Mouse (Mus musculus) right cerebral cortex, adult 18-20 months (tissue): ENCODE measurements around the gene Slc44a4.
"Not testable (repeated sequence)": the region's sequence is repeated elsewhere in the genome, so short reads cannot be mapped to it uniquely, and the experiment has no call there.

Source experiments
- DNase-seq: peaks from one replicate; pipeline ENCODE4 v3.0.0; 2022; ENCODE audit warnings: mixed read lengths

Slc44a4 gene

GRCm38 (mm10) chr17:34899053-34899889 is 15.0 kb upstream of the Slc44a4 start:
- no peak for DNase-seq

- no peak for DNase-seq
Observed at GRCm38 (mm10) chr17:34899890-34900243, 14.4 kb upstream of the Slc44a4 start.

GRCm38 (mm10) chr17:34900826-34901225 is 13.4 kb upstream of the Slc44a4 start:
- DNase-seq: not testable (repeated sequence)

GRCm38 (mm10) chr17:34901948-34902347 is 12.3 kb upstream of the Slc44a4 start:
- DNase-seq: not testable (repeated sequence)

- no peak for DNase-seq
Observed at GRCm38 (mm10) chr17:34902895-34903294, 11.4 kb upstream of the Slc44a4 start.

GRCm38 (mm10) chr17:34910982-34911381 is 3.3 kb upstream of the Slc44a4 start:
- no peak for DNase-seq

- peak; percentile 48 for DNase-seq
Observed at GRCm38 (mm10) chr17:34911945-34912351, 2.3 kb upstream of the Slc44a4 start.

- DNase-seq: no peak
Observed at GRCm38 (mm10) chr17:34915410-34915831, 1.2 kb downstream of the Slc44a4 start.

GRCm38 (mm10) chr17:34916316-34916715 is 2.0 kb downstream of the Slc44a4 start:
- no peak for DNase-seq

- DNase-seq: no peak
Observed at GRCm38 (mm10) chr17:34917188-34917587, 2.9 kb downstream of the Slc44a4 start.

GRCm38 (mm10) chr17:34922939-34923338 is 8.7 kb downstream of the Slc44a4 start:
- no peak for DNase-seq

- no peak for DNase-seq
Observed at GRCm38 (mm10) chr17:34924258-34924657, 10.0 kb downstream of the Slc44a4 start.

- DNase-seq: peak; percentile 48
Observed at GRCm38 (mm10) chr17:34927306-34928019, 13.2 kb downstream of the Slc44a4 start.

- no peak for DNase-seq
Observed at GRCm38 (mm10) chr17:34928841-34929240, 14.6 kb downstream of the Slc44a4 start.

GRCm38 (mm10) chr17:34931061-34931734 is 16.9 kb downstream of the Slc44a4 start, which contains the start of gene Neu1:
Gene Neu1 (plus strand): TSS chr17:34931253.
- peak; percentile 99 for DNase-seq

GRCm38 (mm10) chr17:34931735-34932098 is 17.5 kb downstream of the Slc44a4 start:
- DNase-seq: peak; percentile 59

GRCm38 (mm10) chr17:34932287-34932686 is 18.0 kb downstream of the Slc44a4 start:
- no peak for DNase-seq

- peak; percentile 48 for DNase-seq
Observed at GRCm38 (mm10) chr17:34934031-34934430, 19.8 kb downstream of the Slc44a4 start.

GRCm38 (mm10) chr17:34934830-34935229 is 20.6 kb downstream of the Slc44a4 start:
- DNase-seq: no peak

GRCm38 (mm10) chr17:34937960-34938505 is 23.8 kb downstream of the Slc44a4 start:
- DNase-seq: no peak

GRCm38 (mm10) chr17:34941344-34942041 is 27.2 kb downstream of the Slc44a4 start:
- no peak for DNase-seq

GRCm38 (mm10) chr17:34943128-34943815 is 29.0 kb downstream of the Slc44a4 start:
- no peak for DNase-seq
